Mouse (Mus musculus) heart, postnatal 0 days (tissue): ENCODE data around the gene Olfr695. TPM values are rescaled to one million over a fixed set of nuclear protein-coding genes. Genes with fewer than 3 reads are reported as not detected.
"Not testable (repeated sequence)": the region's sequence is repeated elsewhere in the genome, so short reads cannot be mapped to it uniquely, and the experiment has no call there.

ENCODE experiments used
- ATAC-seq: fragments of 200-750 bp; cut with Nextera tagmentation; 2 replicates; pipeline ENCODE4 v1.8.0; 2017; ENCODE audit warnings: low read depth, moderate number of reproducible peaks, moderate library complexity; ENCODE audit not compliant: insufficient read depth
- DNase-seq: peaks from one replicate; pipeline ENCODE4 v3.0.0-alpha.2; 2016; ENCODE audit warnings: low spot score
- H3K27ac ChIP-seq: fragments of 300-500 bp; sonication (generic); 2 replicates; pipeline ENCODE4 v1.5.1; 2014; ENCODE audit warnings: low read depth, mild to moderate bottlenecking
- H3K27me3 ChIP-seq: fragments of 300-500 bp; sonication (generic); 2 replicates; pipeline ENCODE4 v1.6.1; 2014; ENCODE audit warnings: low read length, mixed read lengths; ENCODE audit not compliant: control insufficient read depth, insufficient read depth
- H3K36me3 ChIP-seq: fragments of 300-500 bp; sonication (generic); replicated peaks from 2 replicates; pipeline ENCODE4 v1.6.1; 2014; ENCODE audit warnings: low read length, mixed read lengths; ENCODE audit not compliant: control insufficient read depth, insufficient read depth
- H3K4me1 ChIP-seq: fragments of 300-500 bp; sonication (generic); 2 replicates; pipeline ENCODE4 v1.6.1; 2014; ENCODE audit warnings: antibody characterized with exemption; ENCODE audit not compliant: control insufficient read depth, insufficient read depth
- H3K4me2 ChIP-seq: fragments of 300-500 bp; sonication (generic); 2 replicates; pipeline ENCODE4 v1.6.1; 2014; ENCODE audit warnings: low read depth, mild to moderate bottlenecking, low read length, moderate library complexity
- H3K4me3 ChIP-seq: fragments of 300-500 bp; sonication (generic); 2 replicates; pipeline ENCODE4 v1.5.1; 2014; ENCODE audit warnings: low read depth, low read length
- H3K9ac ChIP-seq: fragments of 300-500 bp; sonication (generic); replicated peaks from 2 replicates; pipeline ENCODE4 v1.6.1; 2014; ENCODE audit warnings: low read depth, low read length, mixed read lengths
- H3K9me3 ChIP-seq: fragments of 300-500 bp; sonication (generic); replicated peaks from 2 replicates; pipeline ENCODE4 v1.6.1; 2016; ENCODE audit warnings: low read length; ENCODE audit not compliant: control insufficient read depth
- CTCF ChIP-seq: IDR thresholded peaks from 2 replicates; pipeline ENCODE4 v1.5.1; 2016; ENCODE audit warnings: antibody characterized with exemption, control low read depth, low read depth
- EP300 ChIP-seq: IDR thresholded peaks from 2 replicates; pipeline ENCODE4 v1.6.1; 2016; ENCODE audit warnings: antibody characterized with exemption, low read depth
- WGBS: fragments of 180-500 bp; shearing (Covaris S2); extraction: QIAGEN DNeasy Blood & Tissue Kit; methylation state at CpG from one replicate; pipeline ENCODE4 v1.1.7; 2014; 5-methylcytosine and 5-hydroxymethylcytosine counted together
- polyA plus RNA-seq: library from polyadenylated mRNA; unstranded; fragments of >200 nt; fragmentation: Nextera tagmentation; extraction: Ambion mirVana; gene quantifications from 2 replicates; pipeline ENCODE4 v1.2.1, GENCODE M21; 2015
- total RNA-seq: library from RNA; depleted of rRNA; stranded (reverse); fragments of >200 nt; gene quantifications from 2 replicates; pipeline ENCODE4 v1.2.3, GENCODE M21; 2014; ENCODE audit warnings: low replicate concordance

Gene Olfr695
- total and polyA plus RNA-seq, 2 experiments from 2014 or later: not detected

GRCm38 (mm10) chr7:106737028-106737427, 20.8 kb upstream of the Olfr695 start:
- Histone ChIP-seq H3K9me3 (no peaks in the 10 kb centered on the region), H3K36me3 (no peaks in the 10 kb centered on the region), H3K4me2 (no peak overlapping the region), H3K9ac (no peak overlapping the region), H3K27ac (no peak overlapping the region), H3K4me3 (no peak overlapping the region), H3K27me3 (no peaks in the 10 kb centered on the region), H3K4me1 (no peaks in the 10 kb centered on the region)
- ATAC-seq (no peak), DNase-seq (no peak)
- TF ChIP-seq EP300 (no peak), CTCF (no peak)

- no peaks in the 10 kb centered on the region for H3K36me3 ChIP-seq
- no peak for ATAC-seq
- H3K27ac ChIP-seq: no peak overlapping the region
Measured at GRCm38 (mm10) chr7:106733717-106734116, 17.5 kb upstream of the Olfr695 start.

DNA sequence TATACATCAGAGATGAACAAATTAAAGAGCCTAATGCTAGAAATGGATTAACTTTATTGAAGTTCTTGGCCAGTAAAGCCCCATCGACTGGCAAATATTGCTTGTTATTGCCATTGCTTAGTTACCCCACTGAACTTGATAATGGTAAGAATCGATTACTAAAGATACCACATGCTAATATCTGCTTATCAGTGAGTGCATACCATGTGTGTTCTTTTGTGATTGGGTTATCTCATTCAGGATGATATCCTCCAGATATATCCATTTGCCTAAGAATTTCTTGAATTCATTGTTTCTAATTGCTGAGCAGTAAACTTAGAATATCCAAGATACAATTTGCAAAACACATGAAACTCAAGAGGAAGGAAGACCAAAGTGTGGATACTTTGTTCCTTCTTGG, 9.5 kb upstream of the Olfr695 start:
- not testable (repeated sequence) for DNase-seq, H3K4me3 ChIP-seq, H3K27me3 ChIP-seq, H3K4me2 ChIP-seq, H3K9me3 ChIP-seq, H3K9ac ChIP-seq, H3K36me3 ChIP-seq, H3K4me1 ChIP-seq, H3K27ac ChIP-seq, ATAC-seq
- 73% methylated on average over 2 of the region's 2 CpGs for WGBS

More at GRCm38 (mm10) chr7:106733717-106734116, 17.5 kb upstream of the Olfr695 start:
- Histone ChIP-seq H3K4me1 (no peaks in the 10 kb centered on the region), H3K4me2 (no peak overlapping the region), H3K9ac (no peak overlapping the region), H3K4me3 (no peak overlapping the region), H3K9me3 (no peaks in the 10 kb centered on the region), H3K27me3 (no peaks in the 10 kb centered on the region)
- no peak for TF ChIP-seq CTCF
- TF ChIP-seq EP300: no peak
- 57% methylated on average over 2 of the region's 2 CpGs for WGBS
- DNase-seq: no peak

GRCm38 (mm10) chr7:106711463-106711862, 4.7 kb downstream of the Olfr695 start:
- Histone ChIP-seq H3K9me3 (no peaks in the 10 kb centered on the region), H3K9ac (no peak overlapping the region), H3K4me1 (no peaks in the 10 kb centered on the region), H3K4me2 (no peak overlapping the region), H3K27me3 (no peaks in the 10 kb centered on the region), H3K27ac (no peak overlapping the region), H3K36me3 (no peaks in the 10 kb centered on the region), H3K4me3 (no peak overlapping the region)
- DNase-seq (no peak), ATAC-seq (no peak)
- TF ChIP-seq CTCF (no peak), EP300 (no peak)
- WGBS: 72% methylated on average over 6 of the region's 6 CpGs

DNA sequence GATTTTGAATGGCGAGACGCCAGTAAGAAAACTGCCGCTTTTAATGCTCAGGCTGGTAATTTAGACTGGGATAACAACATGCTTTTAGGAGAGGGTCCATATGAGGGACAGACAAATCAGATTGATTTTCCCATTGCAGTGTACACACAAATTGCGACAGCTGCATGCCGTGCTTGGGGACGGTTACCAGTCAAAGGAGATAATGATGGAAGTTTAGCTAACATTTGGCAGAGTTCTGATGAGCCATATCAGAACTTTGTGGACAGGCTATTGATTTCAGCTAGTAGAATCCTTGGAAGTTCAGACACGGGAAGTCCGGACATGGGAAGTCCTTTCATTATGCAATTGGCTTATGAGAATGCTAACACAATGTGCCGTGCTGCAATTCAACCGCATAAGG, 8.5 kb downstream of the Olfr695 start:
- H3K4me3 ChIP-seq, DNase-seq, H3K27me3 ChIP-seq: not testable (repeated sequence)

GRCm38 (mm10) chr7:106696891-106697290, 19.3 kb downstream of the Olfr695 start:
- WGBS: 64% methylated on average over 1 of the region's 1 CpGs
- no peak overlapping the region for H3K9ac ChIP-seq
- H3K4me3 ChIP-seq: no peak overlapping the region
- H3K27me3 ChIP-seq: no peaks in the 10 kb centered on the region
- H3K36me3 ChIP-seq: no peaks in the 10 kb centered on the region
- TF ChIP-seq EP300 (no peak), CTCF (no peak)
- no peak overlapping the region for H3K27ac ChIP-seq
- ATAC-seq: no peak
- H3K4me1 ChIP-seq: no peaks in the 10 kb centered on the region
- no peak overlapping the region for H3K4me2 ChIP-seq
- H3K9me3 ChIP-seq: peaks cover 5% of the 10 kb centered on the region; the same call in 1 of the 2 replicates
- no peak for DNase-seq

More for the DNA sequence above, 8.5 kb downstream of the Olfr695 start:
- H3K4me1 ChIP-seq, H3K27ac ChIP-seq, H3K36me3 ChIP-seq, H3K9ac ChIP-seq, H3K4me2 ChIP-seq, H3K9me3 ChIP-seq, ATAC-seq: not testable (repeated sequence)
- WGBS: 86% methylated on average over 9 of the region's 10 CpGs
